Comparison of ENCODE assay signal across 11 mouse cellular contexts in genomic region chr7:19137380-19137779, GRCm38 (mm10). TPM values are rescaled to one million over a fixed set of nuclear protein-coding genes. Genes with fewer than 3 reads are reported as not detected.
DNase-seq lines count a peak whose midpoint lies in the region; TF ChIP-seq lines count a peak whose summit lies in the region.
"Had no signal": no experiment of that assay in that cellular context is flagged by ENCODE, and none has a peak within 500 bp of the region (broad histone marks: within the 10 kb centered on the region; RNA-seq: fewer than 3 reads in every experiment).

No protein-coding gene starts in this region.

- H3K79me2 ChIP-seq in MEL (ENCODE audit: control insufficient read depth, insufficient read depth, low read length, poor library complexity), result no peaks in the 10 kb centered on the region

- DNase-seq in cerebellum, adult 9-11 months, result peak; percentile 49
- DNase-seq in cerebellum, adult 8-10 months, result no peak
- peak in 1 of 2 experiments; percentile 65 for DNase-seq in left cerebral cortex, adult 2 months (ENCODE audit: extremely low spot score in 1 of 2, low spot score in 2 of 2)
- no peak for DNase-seq in left cerebral cortex, adult 8-10 months (ENCODE audit: low spot score in 2 of 2)
- peak; percentile 63 for DNase-seq in MEL (ENCODE audit: low read depth, low spot score)
- DNase-seq in fibroblast of lung, adult 2 months (ENCODE audit: low read depth), result peak; percentile 22
- DNase-seq in lung, postnatal 10 days, result peak; percentile 77
- DNase-seq in thymus, postnatal 4 days, result peak; percentile 88

- H3K27ac ChIP-seq in left cerebral cortex, adult 2 months, result peak overlapping the region; percentile 61; the same call in 1 of the 2 replicates
- no peak overlapping the region for H3K27ac ChIP-seq in MEL (ENCODE audit: control insufficient read depth, low read depth, low read length)
- H3K27ac ChIP-seq: lung, embryonic 15.5 days; stomach, embryonic 15.5 days had no signal

- H3K4me1 ChIP-seq in MEL (ENCODE audit: control insufficient read depth in 1 of 2, insufficient read depth in 2 of 2, low read length in 2 of 2), result no peaks in the 10 kb centered on the region
- H3K4me1 ChIP-seq: lung, embryonic 15.5 days; stomach, embryonic 15.5 days had no signal

- H3K9me3 ChIP-seq in MEL (replicated peaks; ENCODE audit: insufficient read depth, low read length), result no peaks in the 10 kb centered on the region
- H3K9me3 ChIP-seq: lung, embryonic 15.5 days; stomach, embryonic 15.5 days had no signal

- no peak overlapping the region for H3K9ac ChIP-seq in MEL (ENCODE audit: control insufficient read depth, low read depth, low read length, poor library complexity, severe bottlenecking)
- H3K9ac ChIP-seq: lung, embryonic 15.5 days; stomach, embryonic 15.5 days had no signal

- peak; percentile 31 for TF ChIP-seq RAD21 in MEL (IDR thresholded peaks at IDR 0.05; ENCODE audit: low read depth, low read length)

- no peaks in the 10 kb centered on the region for H3K27me3 ChIP-seq in MEL (ENCODE audit: control insufficient read depth in 1 of 2, insufficient read depth in 2 of 2, low read length in 2 of 2)
- H3K27me3 ChIP-seq: lung, embryonic 15.5 days; stomach, embryonic 15.5 days had no signal

- intact Hi-C loops in left cerebral cortex, adult 2 months (cut with DNase I), result no loop called here

- TF ChIP-seq EP300 in MEL (IDR thresholded peaks at IDR 0.05; ENCODE audit: low read depth in 1 of 2, low read length in 2 of 2), result no peak

- peak; percentile 57 for TF ChIP-seq CTCF in left cerebral cortex, adult 2 months (IDR thresholded peaks at IDR 0.05)
- peak; percentile 52 to 77 (median 62) for TF ChIP-seq CTCF in MEL (IDR thresholded peaks at IDR 0.05 in 2 of 3, conservative IDR thresholded peaks at IDR 0.05 in 1 of 3; ENCODE audit: control insufficient read depth in 1 of 3, insufficient read depth in 1 of 3, low read depth in 2 of 3, low read length in 3 of 3, poor library complexity in 1 of 3, severe bottlenecking in 1 of 3)

- H3K36me3 ChIP-seq in MEL (ENCODE audit: control insufficient read depth in 1 of 2, insufficient read depth in 2 of 2, low read length in 2 of 2), result no peaks in the 10 kb centered on the region

- H3K4me3 ChIP-seq in left cerebral cortex, adult 2 months, result no peak overlapping the region
- no peak overlapping the region for H3K4me3 ChIP-seq in MEL (ENCODE audit: control insufficient read depth in 1 of 2, insufficient read depth in 1 of 2, low read depth in 2 of 2, low read length in 2 of 2)
- H3K4me3 ChIP-seq: lung, embryonic 15.5 days; stomach, embryonic 15.5 days had no signal

- TF ChIP-seq POLR2A in MEL (IDR thresholded peaks at IDR 0.05; ENCODE audit: control insufficient read depth in 1 of 2, insufficient read depth in 1 of 2, low read depth in 1 of 2, low read length in 2 of 2, poor library complexity in 1 of 2), result no peak

TF ChIP-seq in MEL, 35 proteins besides CTCF, POLR2A, EP300 and RAD21:
- no peak for TF ChIP-seq E2F4 (IDR thresholded peaks at IDR 0.05; ENCODE audit: borderline replicate concordance, low read depth, low read length)
- TF ChIP-seq ZKSCAN1 (IDR thresholded peaks at IDR 0.05; ENCODE audit: low read depth, low read length), result no peak
- no peak for TF ChIP-seq CHD1 (IDR thresholded peaks at IDR 0.05; ENCODE audit: low read depth, low read length)
- TF ChIP-seq USF2 (IDR thresholded peaks at IDR 0.05; ENCODE audit: borderline replicate concordance in 1 of 2, insufficient read depth in 1 of 2, low read depth in 1 of 2, low read length in 2 of 2), result no peak
- TF ChIP-seq POLR2AphosphoS2 (IDR thresholded peaks at IDR 0.05; ENCODE audit: low read length), result no peak
- no peak for TF ChIP-seq HCFC1 (IDR thresholded peaks at IDR 0.05; ENCODE audit: low read depth, low read length)
- no peak for TF ChIP-seq JUND (IDR thresholded peaks at IDR 0.05; ENCODE audit: low read depth, low read length)
- peak; percentile 91 for TF ChIP-seq ZNF384 (IDR thresholded peaks at IDR 0.05; ENCODE audit: low read depth, low read length)
- no peak for TF ChIP-seq TAL1 (IDR thresholded peaks at IDR 0.05; ENCODE audit: low read length)
- TF ChIP-seq MYB (IDR thresholded peaks at IDR 0.05; ENCODE audit: low read depth, low read length), result no peak
- TF ChIP-seq SMC3 (IDR thresholded peaks at IDR 0.05; ENCODE audit: low read depth, low read length), result peak; percentile 57
- TF ChIP-seq CHD2 (IDR thresholded peaks at IDR 0.05; ENCODE audit: low read length), result no peak
- no peak for TF ChIP-seq UBTF (IDR thresholded peaks at IDR 0.05; ENCODE audit: borderline replicate concordance, insufficient read depth, low read depth, low read length)
- TF ChIP-seq TCF12 (IDR thresholded peaks at IDR 0.05; ENCODE audit: low read depth, low read length), result no peak

RNA-seq across cellular contexts. Expression of gene Qpctl, which starts 11.7 kb away (rescaled TPM):
- total RNA-seq in left cerebral cortex, adult 2 months (2021), result 10 to 100 TPM; 14.8 to 16.3 TPM
- 10 to 100 TPM; 16.5 to 19.2 (median 18.6) TPM for total RNA-seq in left cerebral cortex, adult 8-10 months (2022)
- total RNA-seq in MEL (2012; rRNA removed), result 3.1 and 3.4 TPM in 2 replicates
- polyA plus RNA-seq in MEL (2012; ENCODE audit: insufficient read depth in 1 of 2, insufficient read length in 2 of 2, low read depth in 1 of 2, low replicate concordance in 2 of 2, missing spikeins in 1 of 2), result 1 to 10 TPM in 1 of 2 experiments, not detected in 1; 6.5 TPM

RNA-seq across cellular contexts. Expression of gene Snrpd2, which starts 12.1 kb away (rescaled TPM):
- 10 to 100 TPM; 69.8 to 73.3 TPM for total RNA-seq in left cerebral cortex, adult 2 months (2021)
- total RNA-seq in left cerebral cortex, adult 8-10 months (2022), result 10 to 100 TPM; 73.5 to 79.4 (median 76.1) TPM
- total RNA-seq in MEL (2012; rRNA removed), result 333 and 345 TPM in 2 replicates
- 100 to 1,000 TPM in 1 of 2 experiments, not detected in 1; 234 TPM for polyA plus RNA-seq in MEL (2012; ENCODE audit: insufficient read depth in 1 of 2, insufficient read length in 2 of 2, low read depth in 1 of 2, low replicate concordance in 2 of 2, missing spikeins in 1 of 2)

RNA-seq across cellular contexts. Expression of gene Fbxo46, which starts 17.7 kb away (rescaled TPM):
- total RNA-seq in left cerebral cortex, adult 2 months (2021), result 10 to 100 TPM; 13.4 to 14.3 TPM
- 10 to 100 TPM; 13.2 to 15.7 (median 14.2) TPM for total RNA-seq in left cerebral cortex, adult 8-10 months (2022)
- 11.5 and 13.7 TPM in 2 replicates for total RNA-seq in MEL (2012; rRNA removed)
- 10 to 100 TPM in 1 of 2 experiments, not detected in 1; 10.1 TPM for polyA plus RNA-seq in MEL (2012; ENCODE audit: insufficient read depth in 1 of 2, insufficient read length in 2 of 2, low read depth in 1 of 2, low replicate concordance in 2 of 2, missing spikeins in 1 of 2)

RNA-seq across cellular contexts. Expression of gene Gm4969, which starts 19.2 kb away (rescaled TPM):
- under 1 TPM; 0.21 to 0.27 TPM for total RNA-seq in left cerebral cortex, adult 2 months (2021)
- under 1 TPM in 3 of 4 experiments, not detected in 1; 0.37 to 0.68 (median 0.48) TPM for total RNA-seq in left cerebral cortex, adult 8-10 months (2022)
- not detected in 2 replicates for total RNA-seq in MEL (2012; rRNA removed)
- polyA plus RNA-seq in MEL (2012; ENCODE audit: insufficient read depth in 1 of 2, insufficient read length in 2 of 2, low read depth in 1 of 2, low replicate concordance in 2 of 2, missing spikeins in 1 of 2), result not detected
- total RNA-seq: gastrocnemius, adult 8-10 months had no signal

RNA-seq across cellular contexts. Expression of gene Gipr, which starts 28.5 kb away (rescaled TPM):
- 1 to 10 TPM; 1.8 to 1.9 TPM for total RNA-seq in left cerebral cortex, adult 2 months (2021)
- total RNA-seq in left cerebral cortex, adult 8-10 months (2022), result 1 to 10 TPM; 1.2 to 2.5 (median 1.5) TPM
- total RNA-seq in MEL (2012; rRNA removed), result 0.49 and 0.65 TPM in 2 replicates
- polyA plus RNA-seq in MEL (2012; ENCODE audit: insufficient read depth in 1 of 2, insufficient read length in 2 of 2, low read depth in 1 of 2, low replicate concordance in 2 of 2, missing spikeins in 1 of 2), result 1 to 10 TPM in 1 of 2 experiments, not detected in 1; 2.1 TPM

Comparison
In these comparisons a context has a peak if more than half of its experiments do, and no peak if none do; other contexts are left out.
1. DNase-seq: peak in cerebellum, adult 9-11 months (single experiment), MEL (single experiment), fibroblast of lung, adult 2 months (single experiment), lung, postnatal 10 days (single experiment) and thymus, postnatal 4 days (single experiment); none in cerebellum, adult 8-10 months (single experiment) and left cerebral cortex, adult 8-10 months (0 of 2).